Mouse (Mus musculus): ENCODE measurements at regions not wholly inside any gene's neighbourhood (a gene's known extent, or its start where the extent isn't known, plus 50 kb on each side); places are given as distances from the start of the nearest gene placed in this dataset.
A peak's percentile ranks its signal among the peaks of the same experiment; 100 is the strongest.

DNA sequence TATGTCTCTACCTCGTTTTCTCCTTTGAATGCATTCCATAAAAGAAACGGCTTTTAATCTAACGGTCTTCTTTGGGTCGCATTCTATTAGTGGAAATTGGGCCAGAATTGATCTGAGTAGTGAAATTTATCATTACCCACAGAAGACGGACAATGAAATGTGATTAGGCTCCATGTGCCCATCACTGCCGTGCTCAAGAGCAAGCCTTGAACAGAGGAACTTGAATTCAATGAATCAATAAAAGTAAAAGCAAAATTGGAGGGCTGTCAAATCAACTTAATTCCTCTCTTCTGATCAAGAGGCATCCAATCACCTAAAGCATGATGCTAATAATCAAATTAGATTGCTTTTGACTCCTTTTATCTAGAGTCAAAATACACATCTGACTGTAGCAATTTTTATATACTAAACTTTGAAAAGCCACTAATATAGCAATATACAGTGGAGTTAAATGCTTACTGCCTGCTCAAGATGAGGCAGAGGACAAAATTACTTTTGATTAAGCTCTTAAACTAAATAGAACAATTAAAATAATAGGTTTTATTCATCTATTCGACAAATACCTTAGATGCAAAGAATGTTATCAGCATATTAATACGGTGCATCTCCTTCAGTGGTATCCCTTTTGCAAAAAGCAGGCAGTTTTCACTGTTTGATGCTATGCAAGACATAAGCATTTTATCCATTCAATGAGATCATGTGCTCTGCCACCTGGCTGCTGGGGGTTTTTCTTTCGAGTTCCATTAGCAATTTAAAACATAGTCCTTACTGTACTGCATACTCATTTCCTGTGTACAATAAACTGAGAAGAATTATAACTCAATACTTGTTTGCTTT lies 321.5 kb upstream of the Robo2 start:
- Histone ChIP-seq H3K9ac (replicated peaks; ENCODE audit: low read length) (no peak overlapping the region), H3K4me1 (ENCODE audit: control insufficient read depth, insufficient read depth, low read length) (no peaks in the 10 kb centered on the region), H3K4me3 (ENCODE audit: low read depth, low read length) (no peak overlapping the region), H3K27me3 (ENCODE audit: control insufficient read depth, insufficient read depth, low read length) (no peaks in the 10 kb centered on the region), H3K36me3 (replicated peaks; ENCODE audit: control insufficient read depth, insufficient read depth, low read depth, low read length) (no peaks in the 10 kb centered on the region), H3K4me2 (ENCODE audit: low read depth, low read length) (no peak overlapping the region), H3K27ac (replicated peaks; ENCODE audit: low read depth, low read length) (no peak overlapping the region), H3K9me3 (replicated peaks; ENCODE audit: control insufficient read depth, low read length) (no peaks in the 10 kb centered on the region)
- ATAC-seq (replicated peaks; ENCODE audit: insufficient number of reproducible peaks, low FRiP score, low TSS enrichment, low read depth): no peak
- DNase-seq (ENCODE audit: low spot score): no peak
- WGBS: 84% methylated on average over 9 of the region's 9 CpGs

DNA sequence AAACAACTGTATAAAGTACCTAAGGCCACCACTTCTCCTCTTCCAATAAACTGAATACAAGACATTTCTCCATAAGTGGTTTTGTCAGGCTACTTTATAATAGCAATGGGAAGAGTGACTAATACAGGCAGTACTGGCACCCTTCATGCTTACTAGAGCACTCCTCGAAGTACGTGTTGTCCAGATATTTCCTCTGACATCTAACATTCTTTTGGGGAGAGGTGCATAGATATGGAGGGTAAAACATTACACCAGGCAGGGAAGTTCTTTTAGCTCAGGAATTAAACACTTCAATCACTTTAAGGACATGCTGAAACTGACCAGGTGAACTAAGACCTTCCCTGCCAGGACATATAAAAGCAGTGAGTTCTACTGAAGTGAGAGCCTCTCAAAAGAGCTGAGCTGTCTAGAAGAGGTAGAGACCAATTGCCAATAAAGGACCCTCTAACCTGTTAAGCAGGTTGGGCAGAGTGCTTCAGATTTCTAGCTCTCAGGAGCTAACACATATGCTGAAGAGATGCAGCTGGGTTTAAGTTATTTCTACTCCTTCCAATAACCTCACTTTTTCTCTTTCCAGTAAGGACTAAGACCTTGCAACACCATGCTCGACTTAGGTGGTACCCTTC lies 318.7 kb upstream of the Robo2 start:
- Histone ChIP-seq H3K36me3 (replicated peaks; ENCODE audit: control insufficient read depth, insufficient read depth, low read depth, low read length) (no peaks in the 10 kb centered on the region), H3K4me3 (ENCODE audit: low read depth, low read length) (no peak overlapping the region), H3K4me1 (ENCODE audit: control insufficient read depth, insufficient read depth, low read length) (no peaks in the 10 kb centered on the region), H3K9me3 (replicated peaks; ENCODE audit: control insufficient read depth, low read length) (no peaks in the 10 kb centered on the region), H3K9ac (replicated peaks; ENCODE audit: low read length) (no peak overlapping the region), H3K27me3 (ENCODE audit: control insufficient read depth, insufficient read depth, low read length) (no peaks in the 10 kb centered on the region), H3K4me2 (ENCODE audit: low read depth, low read length) (no peak overlapping the region), H3K27ac (replicated peaks; ENCODE audit: low read depth, low read length) (no peak overlapping the region)
- ATAC-seq (replicated peaks; ENCODE audit: insufficient number of reproducible peaks, low FRiP score, low TSS enrichment, low read depth) (no peak), DNase-seq (ENCODE audit: low spot score) (no peak)
- WGBS: 90% methylated on average over 3 of the region's 3 CpGs

DNA sequence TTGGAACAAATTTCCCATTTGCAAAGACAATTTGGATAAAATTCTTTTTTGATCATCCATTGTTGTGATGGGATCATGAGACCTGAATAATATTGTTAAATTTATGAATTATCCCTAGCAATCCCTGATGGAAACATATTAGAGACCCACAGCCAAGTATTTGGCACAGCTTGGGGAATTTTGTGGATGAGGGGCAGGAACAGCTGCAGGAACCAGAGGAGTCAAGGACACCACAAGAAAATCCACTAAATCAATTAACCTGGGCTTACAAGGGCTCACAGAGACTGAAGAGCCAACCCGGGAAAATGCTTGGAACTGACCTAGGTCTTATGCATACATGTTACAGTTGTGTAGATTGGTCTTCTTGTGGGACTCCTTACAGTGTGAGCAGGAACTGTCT lies 311.6 kb upstream of the Robo2 start:
- 68% methylated on average over 1 of the region's 1 CpGs for WGBS
- H3K9ac ChIP-seq (replicated peaks; ENCODE audit: low read length): no peak overlapping the region
- H3K9me3 ChIP-seq (replicated peaks; ENCODE audit: control insufficient read depth, low read length): no peaks in the 10 kb centered on the region
- ATAC-seq (replicated peaks; ENCODE audit: insufficient number of reproducible peaks, low FRiP score, low TSS enrichment, low read depth) (no peak), DNase-seq (ENCODE audit: low spot score) (no peak)
- H3K4me1 ChIP-seq (ENCODE audit: control insufficient read depth, insufficient read depth, low read length): no peaks in the 10 kb centered on the region
- no peak overlapping the region for H3K4me3 ChIP-seq (ENCODE audit: low read depth, low read length)
- H3K4me2 ChIP-seq (ENCODE audit: low read depth, low read length): no peak overlapping the region
- no peaks in the 10 kb centered on the region for H3K36me3 ChIP-seq (replicated peaks; ENCODE audit: control insufficient read depth, insufficient read depth, low read depth, low read length)
- H3K27ac ChIP-seq (replicated peaks; ENCODE audit: low read depth, low read length): no peak overlapping the region
- no peaks in the 10 kb centered on the region for H3K27me3 ChIP-seq (ENCODE audit: control insufficient read depth, insufficient read depth, low read length)

DNA sequence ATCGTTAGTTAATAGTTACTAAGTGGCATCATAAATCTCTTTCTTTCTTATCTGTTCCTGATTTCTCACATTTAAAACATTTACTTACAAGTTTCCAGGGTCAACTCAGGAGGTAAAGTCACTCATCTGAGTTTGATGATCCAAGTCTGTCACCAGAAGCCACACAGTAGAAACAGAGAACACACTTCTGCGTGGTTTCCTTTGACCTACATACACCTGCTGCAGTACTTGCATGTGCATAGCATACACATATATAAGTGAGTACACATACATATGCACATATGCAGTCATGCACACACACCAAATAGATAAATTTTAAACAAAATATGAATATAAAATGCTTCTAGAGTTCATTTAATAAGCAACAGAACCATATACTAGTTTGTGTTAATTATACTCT lies 306.5 kb upstream of the Robo2 start:
- Histone ChIP-seq H3K9ac (replicated peaks; ENCODE audit: low read length) (no peak overlapping the region), H3K4me2 (ENCODE audit: low read depth, low read length) (no peak overlapping the region), H3K27me3 (ENCODE audit: control insufficient read depth, insufficient read depth, low read length) (no peaks in the 10 kb centered on the region), H3K9me3 (replicated peaks; ENCODE audit: control insufficient read depth, low read length) (no peaks in the 10 kb centered on the region), H3K4me1 (ENCODE audit: control insufficient read depth, insufficient read depth, low read length) (no peaks in the 10 kb centered on the region), H3K4me3 (ENCODE audit: low read depth, low read length) (no peak overlapping the region), H3K27ac (replicated peaks; ENCODE audit: low read depth, low read length) (no peak overlapping the region), H3K36me3 (replicated peaks; ENCODE audit: control insufficient read depth, insufficient read depth, low read depth, low read length) (no peaks in the 10 kb centered on the region)
- ATAC-seq (replicated peaks; ENCODE audit: insufficient number of reproducible peaks, low FRiP score, low TSS enrichment, low read depth) (no peak), DNase-seq (ENCODE audit: low spot score) (no peak)
- 84% methylated on average over 2 of the region's 2 CpGs for WGBS

DNA sequence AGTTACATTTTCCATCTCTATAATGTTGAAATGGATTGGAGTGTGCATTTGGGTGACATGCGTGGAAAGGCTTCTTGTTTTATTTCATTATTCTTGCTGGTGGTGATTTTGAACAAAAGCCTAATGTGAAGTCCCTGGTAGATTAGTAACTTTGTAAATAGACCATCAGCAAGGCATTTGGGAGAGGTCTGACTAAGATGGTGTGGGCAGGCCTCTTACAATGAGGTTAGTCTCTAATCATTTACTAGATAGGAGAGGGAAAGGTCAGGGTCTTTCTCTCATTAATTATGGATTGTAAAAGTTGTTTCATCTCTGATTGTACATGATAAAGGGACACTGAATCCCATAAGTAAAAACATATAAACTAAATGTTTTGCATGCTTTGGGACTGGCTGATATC lies 306.0 kb upstream of the Robo2 start:
- Histone ChIP-seq H3K27me3 (ENCODE audit: control insufficient read depth, insufficient read depth, low read length) (no peaks in the 10 kb centered on the region), H3K4me3 (ENCODE audit: low read depth, low read length) (no peak overlapping the region), H3K4me2 (ENCODE audit: low read depth, low read length) (no peak overlapping the region), H3K4me1 (ENCODE audit: control insufficient read depth, insufficient read depth, low read length) (no peaks in the 10 kb centered on the region), H3K27ac (replicated peaks; ENCODE audit: low read depth, low read length) (no peak overlapping the region), H3K9ac (replicated peaks; ENCODE audit: low read length) (no peak overlapping the region), H3K36me3 (replicated peaks; ENCODE audit: control insufficient read depth, insufficient read depth, low read depth, low read length) (no peaks in the 10 kb centered on the region), H3K9me3 (replicated peaks; ENCODE audit: control insufficient read depth, low read length) (no peaks in the 10 kb centered on the region)
- DNase-seq (ENCODE audit: low spot score): no peak
- WGBS: 95% methylated on average over 1 of the region's 1 CpGs
- no peak for ATAC-seq (replicated peaks; ENCODE audit: insufficient number of reproducible peaks, low FRiP score, low TSS enrichment, low read depth)

DNA sequence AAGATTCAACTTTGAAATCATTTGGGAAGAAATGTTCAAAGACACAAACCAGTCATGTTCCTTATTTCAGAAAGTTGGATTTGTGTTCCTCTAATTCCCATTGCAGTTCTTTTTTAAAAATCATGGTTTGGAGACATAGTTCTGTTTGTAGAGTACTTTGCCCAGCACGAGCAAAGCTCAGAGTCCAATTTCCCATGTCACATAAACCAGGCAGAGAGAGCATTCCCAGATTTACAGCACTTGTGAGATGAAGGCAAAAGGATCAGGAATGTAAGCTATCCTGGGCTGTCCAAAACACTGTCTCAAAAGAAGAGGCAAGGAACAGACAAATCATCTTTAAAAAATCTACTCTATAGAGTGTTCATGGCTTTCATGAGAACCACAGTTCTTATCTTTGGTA lies 303.3 kb upstream of the Robo2 start:
- no peak for DNase-seq (ENCODE audit: low spot score)
- Histone ChIP-seq H3K4me2 (ENCODE audit: low read depth, low read length) (no peak overlapping the region), H3K36me3 (replicated peaks; ENCODE audit: control insufficient read depth, insufficient read depth, low read depth, low read length) (no peaks in the 10 kb centered on the region), H3K4me1 (ENCODE audit: control insufficient read depth, insufficient read depth, low read length) (no peaks in the 10 kb centered on the region), H3K9ac (replicated peaks; ENCODE audit: low read length) (no peak overlapping the region), H3K27ac (replicated peaks; ENCODE audit: low read depth, low read length) (no peak overlapping the region), H3K4me3 (ENCODE audit: low read depth, low read length) (no peak overlapping the region), H3K27me3 (ENCODE audit: control insufficient read depth, insufficient read depth, low read length) (no peaks in the 10 kb centered on the region), H3K9me3 (replicated peaks; ENCODE audit: control insufficient read depth, low read length) (no peaks in the 10 kb centered on the region)
- ATAC-seq (replicated peaks; ENCODE audit: insufficient number of reproducible peaks, low FRiP score, low TSS enrichment, low read depth): no peak
- WGBS: 68% methylated on average over 1 of the region's 1 CpGs

DNA sequence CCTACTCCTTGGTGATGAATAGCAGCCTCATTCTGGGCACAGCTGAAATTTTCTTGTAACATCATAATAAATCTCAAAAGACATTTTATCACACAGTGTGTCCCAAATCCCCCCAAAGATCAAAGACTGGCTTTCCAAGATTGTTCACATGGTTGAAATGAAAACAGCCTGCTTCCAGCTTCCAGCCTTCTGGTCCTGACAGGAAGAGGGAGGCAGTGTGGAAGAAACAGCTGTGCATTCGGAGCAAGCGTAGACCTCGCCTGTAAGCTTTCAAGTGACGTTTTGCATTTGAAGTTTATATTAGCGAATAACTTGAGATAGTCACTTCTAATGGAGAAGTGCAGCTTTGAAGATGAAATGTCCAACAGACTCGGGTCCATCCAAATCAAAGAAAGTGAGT lies 300.9 kb upstream of the Robo2 start:
- no peaks in the 10 kb centered on the region for H3K36me3 ChIP-seq (replicated peaks; ENCODE audit: control insufficient read depth, insufficient read depth, low read depth, low read length)
- H3K4me1 ChIP-seq (ENCODE audit: control insufficient read depth, insufficient read depth, low read length): no peaks in the 10 kb centered on the region
- no peak overlapping the region for H3K27ac ChIP-seq (replicated peaks; ENCODE audit: low read depth, low read length)
- no peak overlapping the region for H3K4me2 ChIP-seq (ENCODE audit: low read depth, low read length)
- H3K4me3 ChIP-seq (ENCODE audit: low read depth, low read length): no peak overlapping the region
- no peaks in the 10 kb centered on the region for H3K9me3 ChIP-seq (replicated peaks; ENCODE audit: control insufficient read depth, low read length)
- H3K27me3 ChIP-seq (ENCODE audit: control insufficient read depth, insufficient read depth, low read length): no peaks in the 10 kb centered on the region
- DNase-seq (ENCODE audit: low spot score): peak; percentile 36
- WGBS: 58% methylated on average over 6 of the region's 6 CpGs
- H3K9ac ChIP-seq (replicated peaks; ENCODE audit: low read length): no peak overlapping the region
- no peak for ATAC-seq (replicated peaks; ENCODE audit: insufficient number of reproducible peaks, low FRiP score, low TSS enrichment, low read depth)

DNA sequence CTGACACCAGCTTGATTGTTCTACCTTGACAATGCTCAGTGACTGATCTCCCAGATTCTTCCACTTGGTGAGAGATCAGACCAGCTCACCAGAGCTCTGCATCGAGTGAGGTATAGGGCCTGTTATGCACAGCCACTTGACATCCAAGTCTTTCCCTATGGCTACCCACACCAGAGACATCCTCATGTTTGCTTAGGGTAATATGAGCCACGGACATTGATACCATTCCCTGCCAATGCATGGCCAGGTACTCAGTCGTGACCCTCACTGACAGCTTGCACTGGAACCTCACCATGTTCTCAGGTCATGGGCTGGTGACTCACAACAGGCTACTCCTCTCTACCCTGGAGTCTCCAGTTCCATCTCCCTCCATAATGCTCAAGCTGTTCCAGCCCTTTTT lies 290.4 kb upstream of the Robo2 start:
- Histone ChIP-seq H3K9me3 (replicated peaks; ENCODE audit: control insufficient read depth, low read length) (no peaks in the 10 kb centered on the region), H3K27me3 (ENCODE audit: control insufficient read depth, insufficient read depth, low read length) (no peaks in the 10 kb centered on the region), H3K36me3 (replicated peaks; ENCODE audit: control insufficient read depth, insufficient read depth, low read depth, low read length) (no peaks in the 10 kb centered on the region), H3K4me3 (ENCODE audit: low read depth, low read length) (no peak overlapping the region), H3K4me1 (ENCODE audit: control insufficient read depth, insufficient read depth, low read length) (no peaks in the 10 kb centered on the region), H3K9ac (replicated peaks; ENCODE audit: low read length) (no peak overlapping the region), H3K4me2 (ENCODE audit: low read depth, low read length) (no peak overlapping the region), H3K27ac (replicated peaks; ENCODE audit: low read depth, low read length) (no peak overlapping the region)
- ATAC-seq (replicated peaks; ENCODE audit: insufficient number of reproducible peaks, low FRiP score, low TSS enrichment, low read depth) (no peak), DNase-seq (ENCODE audit: low spot score) (no peak)
- WGBS: 77% methylated on average over 3 of the region's 3 CpGs

Data from embryonic facial prominence, embryonic 11.5 days (tissue).